Mouse (Mus musculus) kidney, postnatal 25 days (tissue): ENCODE results near the gene Olfr1150-ps1.

ENCODE experiments used
- DNase-seq, 2 experiments: peaks; one replicate each; pipeline ENCODE4 v3.0.0; 2021; ENCODE audit warnings: mixed read lengths in 2 of 2

Olfr1150-ps1 gene

DNA sequence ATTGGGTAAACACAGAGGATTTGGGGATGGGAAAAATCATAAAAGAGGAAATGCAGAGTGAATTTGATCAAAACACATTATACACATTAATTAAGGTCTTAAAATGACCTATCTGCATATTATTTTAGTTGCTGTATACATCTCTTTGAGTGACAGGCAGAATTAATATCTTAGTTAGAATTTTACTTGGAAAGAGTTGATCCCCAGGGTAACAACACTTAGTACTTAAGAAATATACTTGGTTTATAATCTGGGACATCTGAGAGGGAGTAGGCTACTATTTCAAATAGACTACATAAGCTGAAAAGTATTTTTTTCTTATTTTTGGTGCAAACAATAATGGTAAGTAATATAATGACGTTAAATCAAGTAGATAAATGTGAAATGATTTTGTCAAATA is at the start of gene Olfr1150-ps1:
Gene Olfr1150-ps1, plus strand, starts transcription at position 301 of the 400 bp plus-strand sequence.
- no peak for DNase-seq

DNA sequence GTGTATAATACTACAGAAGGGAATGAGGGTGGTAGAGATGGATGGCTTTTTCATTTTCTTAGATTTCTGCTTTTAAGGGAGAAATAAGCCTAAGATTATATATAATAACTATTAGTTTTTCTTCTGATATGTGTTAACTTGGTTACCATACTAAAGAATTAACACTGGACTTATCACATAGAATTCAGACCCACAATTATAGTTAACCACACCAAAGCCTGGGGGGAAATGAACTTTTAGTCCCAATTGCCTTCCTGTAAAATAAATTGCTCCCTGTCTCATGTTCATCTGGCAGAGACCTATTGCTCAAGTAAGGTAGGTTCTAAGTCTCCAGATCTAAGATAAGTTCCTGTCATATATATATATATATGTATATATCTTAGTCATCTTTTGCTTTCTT is 43.5 kb upstream of the Olfr1150-ps1 start, which contains the start of gene Olfr1143:
Gene Olfr1143, plus strand, starts transcription at position 301 of the 400 bp plus-strand sequence.
- no peak for DNase-seq

DNA sequence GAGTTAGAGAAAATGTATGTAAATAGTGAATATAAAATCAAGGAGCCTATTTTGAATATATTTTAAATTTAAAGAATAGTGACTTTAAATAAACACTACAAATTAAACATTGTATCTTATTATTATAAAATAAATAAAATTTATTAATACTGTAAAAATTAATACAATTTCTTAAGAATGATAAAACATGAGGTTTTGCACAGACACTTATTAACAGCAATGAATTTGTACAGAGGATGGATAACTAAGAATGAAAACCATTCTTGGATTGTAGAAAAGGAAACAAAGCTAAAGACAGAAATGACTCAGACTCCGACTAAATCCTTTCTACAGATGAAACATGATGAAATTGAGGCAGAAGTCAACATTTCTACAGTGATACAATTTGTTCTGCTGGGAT is 34.3 kb upstream of the Olfr1150-ps1 start, which contains the start of gene Olfr1145:
Gene Olfr1145, plus strand, starts transcription at position 301 of the 400 bp plus-strand sequence.
- DNase-seq = no peak

DNA sequence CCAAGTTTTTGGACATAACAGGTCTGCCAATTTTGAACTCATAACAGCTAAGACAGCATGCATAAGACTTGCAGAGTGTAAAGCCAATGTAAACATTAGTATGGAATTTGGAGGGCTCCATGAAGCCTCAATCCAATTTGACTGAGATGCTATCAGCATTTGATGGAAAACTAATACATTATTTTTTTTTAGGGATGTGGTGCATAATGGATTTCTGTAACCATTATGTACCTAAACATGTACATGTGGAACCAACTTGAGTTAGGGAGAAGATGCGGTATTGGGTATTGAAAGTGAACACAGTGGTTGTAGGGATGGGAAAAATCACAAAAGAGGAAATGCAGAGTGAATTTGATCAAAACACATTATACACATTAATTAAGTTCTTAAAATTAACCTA is 13.6 kb upstream of the Olfr1150-ps1 start, which contains the start of gene Olfr1148:
Gene Olfr1148, plus strand, starts transcription at position 301 of the 400 bp plus-strand sequence.
- DNase-seq = no peak

DNA sequence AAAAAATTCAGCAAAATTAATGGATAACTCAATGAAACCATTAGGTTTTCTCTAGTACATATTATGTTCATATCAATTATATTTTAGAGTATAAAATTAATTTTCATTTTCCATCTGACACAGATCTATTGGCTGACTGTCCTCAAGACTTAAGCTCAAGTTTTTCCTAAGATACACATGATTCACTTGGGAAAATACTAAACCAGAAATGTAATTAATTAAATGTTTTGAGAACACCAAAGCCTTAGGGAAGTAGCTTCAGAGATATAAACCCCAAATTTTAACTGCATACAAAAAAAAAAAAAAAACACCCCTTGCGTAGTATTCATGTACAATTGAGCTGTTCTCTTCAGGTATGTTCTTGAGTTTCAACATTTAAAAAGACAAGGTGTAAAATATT is 11.8 kb downstream of the Olfr1150-ps1 start, which contains the start of gene Olfr1151:
Gene Olfr1151, plus strand, starts transcription at position 301 of the 400 bp plus-strand sequence.
- DNase-seq = no peak

DNA sequence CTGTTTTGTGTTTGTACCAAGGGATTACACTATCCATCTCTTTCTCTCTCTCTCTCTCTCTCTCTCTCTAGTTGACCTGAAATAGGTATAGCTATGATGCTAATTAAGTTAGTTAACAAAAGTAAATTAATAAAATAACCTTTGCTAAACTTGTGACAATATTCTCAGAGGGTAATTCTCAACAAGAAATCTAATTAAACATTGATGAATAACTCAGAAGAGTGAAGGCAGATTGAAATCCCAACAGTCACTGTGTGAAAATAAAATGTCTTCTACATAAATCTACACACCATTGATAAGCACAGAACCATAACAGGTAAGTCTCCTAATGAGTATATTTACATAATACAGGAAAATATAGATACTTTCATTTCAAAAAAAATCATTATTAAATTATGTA is 22.4 kb downstream of the Olfr1150-ps1 start, which contains the start of gene Olfr1152:
Gene Olfr1152, plus strand, starts transcription at position 301 of the 400 bp plus-strand sequence.
- DNase-seq = no peak

DNA sequence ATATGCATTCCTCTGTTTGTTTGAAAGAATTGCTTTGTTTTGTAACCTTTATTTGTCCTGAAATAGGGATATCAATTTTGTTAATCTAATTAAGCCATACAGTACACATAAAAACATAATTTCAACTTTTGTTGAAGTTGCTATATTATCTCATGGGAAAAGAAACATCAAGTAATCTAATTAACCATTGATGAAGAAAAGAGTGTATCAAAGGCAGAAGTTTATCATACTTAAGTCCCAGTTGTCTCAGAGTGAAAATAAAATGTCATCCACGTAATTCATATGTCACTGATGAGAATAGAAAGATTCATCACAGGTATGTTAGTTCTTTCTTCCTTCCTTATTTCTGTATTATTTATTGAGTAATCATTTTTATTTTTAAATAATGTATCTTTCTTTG is 50.9 kb downstream of the Olfr1150-ps1 start, which contains the start of gene Olfr1153:
Gene Olfr1153, plus strand, starts transcription at position 301 of the 400 bp plus-strand sequence.
- no peak for DNase-seq
